Comparison of ENCODE assay signal across 14 mouse cellular contexts in genomic region chr8:126669919-126670318, GRCm38 (mm10).
DNase-seq lines count a peak whose midpoint lies in the region; ATAC-seq lines count a peak whose summit lies in the region.
"Had no signal": no experiment of that assay in that cellular context is flagged by ENCODE, and none has a peak within 500 bp of the region (broad histone marks: within the 10 kb centered on the region; RNA-seq: fewer than 3 reads in every experiment).

No protein-coding gene starts in this region.

- no peak overlapping the region for H3K9ac ChIP-seq in heart, embryonic 13.5 days
- H3K9ac ChIP-seq in intestine, embryonic 14.5 days (ENCODE audit: low read length) = no peak overlapping the region
- no peak overlapping the region for H3K9ac ChIP-seq in intestine, embryonic 16.5 days (ENCODE audit: low read depth, low read length)
- H3K9ac ChIP-seq in embryonic facial prominence, embryonic 11.5 days (replicated peaks; ENCODE audit: low read length) = no peak overlapping the region
- H3K9ac ChIP-seq: hindbrain, embryonic 14.5 days; liver, postnatal 0 days had no signal

- no peak overlapping the region for H3K4me2 ChIP-seq in heart, embryonic 13.5 days
- no peak overlapping the region for H3K4me2 ChIP-seq in intestine, embryonic 14.5 days (ENCODE audit: low read length)
- no peak overlapping the region for H3K4me2 ChIP-seq in intestine, embryonic 16.5 days (ENCODE audit: low read depth, low read length)
- no peak overlapping the region for H3K4me2 ChIP-seq in embryonic facial prominence, embryonic 11.5 days (ENCODE audit: low read depth, low read length)
- H3K4me2 ChIP-seq: hindbrain, embryonic 14.5 days had no signal

- no peaks in the 10 kb centered on the region for H3K36me3 ChIP-seq in heart, embryonic 13.5 days
- no peaks in the 10 kb centered on the region for H3K36me3 ChIP-seq in intestine, embryonic 14.5 days (ENCODE audit: control insufficient read depth, insufficient read depth, low read length)
- H3K36me3 ChIP-seq in intestine, embryonic 16.5 days (ENCODE audit: control insufficient read depth, insufficient read depth, low read length) = no peaks in the 10 kb centered on the region
- no peaks in the 10 kb centered on the region for H3K36me3 ChIP-seq in embryonic facial prominence, embryonic 10.5 days (replicated peaks)
- H3K36me3 ChIP-seq in embryonic facial prominence, embryonic 11.5 days (replicated peaks; ENCODE audit: control insufficient read depth, insufficient read depth, low read depth, low read length) = no peaks in the 10 kb centered on the region

- no peak for DNase-seq in heart, postnatal 14 days
- no peak for DNase-seq in intestine, embryonic 14.5 days (ENCODE audit: low spot score)
- no peak for DNase-seq in embryonic facial prominence, embryonic 10.5 days (ENCODE audit: low spot score)
- DNase-seq in embryonic facial prominence, embryonic 11.5 days (ENCODE audit: low spot score) = no peak
- DNase-seq in right cerebral cortex, postnatal 36 days (ENCODE audit: low spot score in 2 of 2) = no peak
- DNase-seq: cerebellum, adult 18-20 months; liver, postnatal 0 days; lung, postnatal 4 days; right cerebral cortex, postnatal 4 days; thymus, postnatal 14 days had no signal

- H3K27me3 ChIP-seq in heart, embryonic 13.5 days (replicated peaks) = no peaks in the 10 kb centered on the region
- H3K27me3 ChIP-seq in intestine, embryonic 14.5 days (replicated peaks; ENCODE audit: control insufficient read depth, insufficient read depth, low read length) = no peaks in the 10 kb centered on the region
- H3K27me3 ChIP-seq in intestine, embryonic 16.5 days (replicated peaks; ENCODE audit: control insufficient read depth, insufficient read depth, low read length) = no peaks in the 10 kb centered on the region
- 0 out of 2 replicates have a peak, but pooled peaks cover 8% of the 10 kb centered on the region for H3K27me3 ChIP-seq in embryonic facial prominence, embryonic 10.5 days (replicated peaks; ENCODE audit: low read depth, poor library complexity, severe bottlenecking)
- no peaks in the 10 kb centered on the region for H3K27me3 ChIP-seq in embryonic facial prominence, embryonic 11.5 days (ENCODE audit: control insufficient read depth, insufficient read depth, low read length)

- no peak overlapping the region for H3K4me3 ChIP-seq in heart, embryonic 13.5 days
- no peak overlapping the region for H3K4me3 ChIP-seq in intestine, embryonic 14.5 days (ENCODE audit: low read depth, low read length)
- no peak overlapping the region for H3K4me3 ChIP-seq in intestine, embryonic 16.5 days (ENCODE audit: low read length)
- no peak overlapping the region for H3K4me3 ChIP-seq in embryonic facial prominence, embryonic 10.5 days
- H3K4me3 ChIP-seq in embryonic facial prominence, embryonic 11.5 days (ENCODE audit: low read depth, low read length) = no peak overlapping the region

- H3K4me1 ChIP-seq in heart, embryonic 13.5 days = peaks cover 45% of the 10 kb centered on the region
- H3K4me1 ChIP-seq in intestine, embryonic 14.5 days (replicated peaks; ENCODE audit: control insufficient read depth, insufficient read depth, low read length) = peaks cover 38% of the 10 kb centered on the region
- H3K4me1 ChIP-seq in intestine, embryonic 16.5 days (ENCODE audit: control insufficient read depth, insufficient read depth, low read length) = peaks cover 35% of the 10 kb centered on the region
- H3K4me1 ChIP-seq in embryonic facial prominence, embryonic 10.5 days = peaks cover 52% of the 10 kb centered on the region
- peaks cover 16% of the 10 kb centered on the region for H3K4me1 ChIP-seq in embryonic facial prominence, embryonic 11.5 days (ENCODE audit: control insufficient read depth, insufficient read depth, low read length)

- H3K9me3 ChIP-seq in heart, embryonic 13.5 days = no peaks in the 10 kb centered on the region
- H3K9me3 ChIP-seq in intestine, embryonic 14.5 days (ENCODE audit: control insufficient read depth, low read length) = no peaks in the 10 kb centered on the region
- H3K9me3 ChIP-seq in intestine, embryonic 16.5 days (ENCODE audit: control insufficient read depth, low read length) = no peaks in the 10 kb centered on the region
- H3K9me3 ChIP-seq in embryonic facial prominence, embryonic 10.5 days = no peaks in the 10 kb centered on the region
- H3K9me3 ChIP-seq in embryonic facial prominence, embryonic 11.5 days (replicated peaks; ENCODE audit: control insufficient read depth, low read length) = no peaks in the 10 kb centered on the region

- ATAC-seq in heart, embryonic 13.5 days (ENCODE audit: extremely low read depth, insufficient number of reproducible peaks, low FRiP score, low TSS enrichment) = no peak
- ATAC-seq in intestine, embryonic 14.5 days (replicated peaks; ENCODE audit: low FRiP score, low TSS enrichment, low read depth) = no peak
- ATAC-seq in intestine, embryonic 16.5 days = no peak
- ATAC-seq in embryonic facial prominence, embryonic 11.5 days (replicated peaks; ENCODE audit: insufficient number of reproducible peaks, low FRiP score, low TSS enrichment, low read depth) = no peak
- ATAC-seq: forebrain, embryonic 16.5 days; liver, postnatal 0 days had no signal

- intact Hi-C loops in heart, postnatal 14 days (cut with DNase I) = loop anchor here (5.0 kb wide), 4 partner anchors 117 to 247 kb away; no protein-coding TSS in a partner anchor

- 87% methylated on average over 9 of the region's 9 CpGs for WGBS in heart, embryonic 13.5 days
- 94% methylated on average over 9 of the region's 9 CpGs for WGBS in intestine, embryonic 14.5 days
- WGBS in intestine, embryonic 16.5 days = 88% methylated on average over 9 of the region's 9 CpGs
- WGBS in embryonic facial prominence, embryonic 10.5 days = 85% methylated on average over 9 of the region's 9 CpGs
- WGBS in embryonic facial prominence, embryonic 11.5 days = 82% methylated on average over 9 of the region's 9 CpGs

- peak overlapping the region; percentile 99 for H3K27ac ChIP-seq in heart, embryonic 13.5 days (replicated peaks)
- H3K27ac ChIP-seq in intestine, embryonic 14.5 days (ENCODE audit: low read depth) = peak overlapping the region; percentile 16; the same call in 1 of the 2 replicates
- H3K27ac ChIP-seq in intestine, embryonic 16.5 days (ENCODE audit: low read length) = no peak overlapping the region
- peak overlapping the region; percentile 52; the same call in 1 of the 2 replicates for H3K27ac ChIP-seq in embryonic facial prominence, embryonic 10.5 days (replicated peaks)
- peak overlapping the region; percentile 6 for H3K27ac ChIP-seq in embryonic facial prominence, embryonic 11.5 days (replicated peaks; ENCODE audit: low read depth, low read length)
- H3K27ac ChIP-seq: hindbrain, embryonic 14.5 days had no signal
